Mouse (Mus musculus) cerebral cortex, adult 2 months (tissue): Measurements from ENCODE around the gene Ssbp4.

Experiments
- WGBS: fragments of 180-500 bp; shearing (Covaris S2); methylation state at CpG from one replicate; pipeline ENCODE4 v1.1.7; 2018; 5-methylcytosine and 5-hydroxymethylcytosine counted together

The Ssbp4 gene

GRCm38 (mm10) chr8:70608749-70609367, at the start of gene Ssbp4:
Gene Ssbp4, minus strand, starts transcription at chr8:70608872.
- 5% methylated on average over 26 of the region's 26 CpGs for WGBS

DNA sequence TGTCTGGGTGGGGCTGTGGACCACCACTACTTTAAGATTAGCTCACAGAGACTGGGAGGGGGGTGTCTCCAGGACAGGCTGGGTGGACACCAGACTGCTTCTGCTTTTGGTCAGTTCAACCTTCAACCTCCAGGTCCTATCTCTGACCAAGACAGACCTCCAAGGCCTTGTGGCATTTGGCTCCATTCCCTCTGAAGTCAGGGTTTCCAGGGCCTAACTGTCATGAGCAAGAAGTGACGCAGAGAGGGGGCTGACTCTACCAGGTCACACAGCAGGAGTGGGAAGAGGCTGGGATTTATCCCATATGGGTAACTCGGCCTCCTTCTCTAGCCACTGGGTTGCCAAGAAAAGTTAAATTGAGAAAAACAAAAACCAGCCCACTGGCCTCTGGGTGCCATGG, 49.1 kb upstream of the Ssbp4 start:
- 72% methylated on average over 2 of the region's 2 CpGs for WGBS

DNA sequence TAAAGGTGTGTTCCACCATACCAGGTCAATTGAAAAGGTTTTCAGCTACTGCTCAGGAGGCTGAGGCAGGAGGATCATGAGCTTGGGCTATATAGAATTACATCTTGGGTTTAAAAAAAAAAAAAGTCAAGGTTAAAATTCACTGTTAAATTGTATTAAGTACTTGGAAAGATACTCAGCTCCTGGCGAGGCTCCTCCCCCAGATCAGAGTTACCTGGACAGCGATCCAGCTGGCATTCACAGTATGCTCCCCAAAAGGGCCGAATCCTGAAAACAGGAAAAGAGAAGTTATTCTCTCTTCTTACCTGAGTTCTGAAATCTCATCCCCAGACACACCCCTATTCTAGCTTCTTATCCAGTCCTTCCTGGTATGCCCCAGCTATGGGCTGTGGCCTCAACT, 48.5 kb upstream of the Ssbp4 start:
- 97% methylated on average over 3 of the region's 3 CpGs for WGBS

GRCm38 (mm10) chr8:70656193-70656790, 47.6 kb upstream of the Ssbp4 start:
- WGBS, result 62% methylated on average over 13 of the region's 13 CpGs

DNA sequence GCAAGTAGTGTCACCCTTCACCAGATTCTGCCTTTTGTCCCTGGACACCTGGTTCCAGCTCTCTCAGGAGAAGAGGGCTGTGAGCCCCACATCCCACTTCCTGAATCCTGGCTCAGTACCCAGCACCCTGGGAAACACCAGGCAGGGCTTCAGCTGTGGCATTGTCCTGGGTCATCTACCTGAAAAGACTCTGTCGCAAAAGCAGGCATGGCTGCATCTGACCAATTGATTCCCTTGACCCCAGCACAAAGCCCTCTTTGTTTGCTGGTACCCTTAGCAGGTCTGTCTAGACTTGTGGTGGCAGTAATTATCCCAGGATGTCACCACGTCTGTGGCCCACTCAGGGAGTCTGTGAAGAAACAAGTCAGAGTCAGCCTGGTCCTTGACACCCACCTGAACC, 46.8 kb upstream of the Ssbp4 start:
- 68% methylated on average over 2 of the region's 2 CpGs for WGBS

DNA sequence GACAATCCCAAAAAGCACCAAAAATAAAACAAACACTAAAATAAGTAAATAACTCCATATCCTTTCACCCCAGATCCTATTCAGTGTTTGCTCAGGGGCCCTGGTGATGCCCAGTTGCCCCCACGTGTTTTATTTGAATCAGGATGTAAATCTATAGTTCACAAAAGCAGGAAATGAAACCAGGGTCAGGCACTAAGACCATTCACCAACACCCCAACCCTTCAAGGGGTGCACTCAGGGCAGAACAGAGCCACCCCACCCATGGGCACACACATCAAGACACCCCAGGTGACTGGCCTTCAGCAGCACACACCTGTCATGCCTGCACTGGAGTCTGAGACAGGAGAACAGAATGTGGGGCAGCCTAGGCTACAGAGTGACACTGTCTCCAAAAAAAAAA, 45.4 kb upstream of the Ssbp4 start:
- 81% methylated on average over 1 of the region's 1 CpGs for WGBS

DNA sequence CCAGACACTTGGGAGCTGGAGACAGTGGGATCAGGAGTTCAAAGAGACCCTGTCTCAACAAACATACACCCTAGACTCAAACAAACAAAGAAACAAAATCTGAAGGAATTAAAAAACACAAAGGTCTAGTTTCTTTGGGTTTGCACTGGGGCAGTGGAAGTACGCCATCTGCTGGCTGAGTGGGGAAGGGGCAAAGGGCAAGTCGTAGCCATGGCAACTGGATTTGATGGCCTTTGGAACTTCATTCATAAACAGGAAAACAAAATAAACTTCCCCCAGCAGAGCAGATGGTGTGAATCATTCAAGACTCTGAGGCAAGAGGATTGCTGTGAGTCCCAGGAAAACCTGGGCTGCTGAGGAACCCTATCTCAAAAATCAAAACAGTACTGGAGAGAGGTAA, 44.6 kb upstream of the Ssbp4 start:
- 47% methylated on average over 2 of the region's 2 CpGs for WGBS

DNA sequence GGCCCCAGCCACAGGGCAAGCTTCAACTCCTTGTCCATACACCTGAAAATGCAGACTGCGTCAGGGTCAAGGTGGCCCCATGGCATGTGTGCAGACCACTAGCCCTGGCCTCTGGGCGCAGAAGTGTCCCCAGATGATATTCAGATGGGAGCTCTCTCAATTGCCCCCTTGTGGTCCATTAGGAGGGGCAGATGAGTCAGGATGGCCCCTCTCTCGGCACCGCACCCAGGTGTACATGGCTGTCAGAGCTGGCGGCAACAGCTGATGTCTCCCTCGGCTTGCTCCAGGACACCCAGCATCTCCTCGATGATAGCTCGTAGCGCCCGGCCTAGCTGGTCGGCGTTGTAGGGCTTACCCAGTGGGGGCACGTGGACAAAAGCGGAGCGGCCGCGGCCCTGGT, 41.7 kb upstream of the Ssbp4 start:
- WGBS, result 96% methylated on average over 17 of the region's 17 CpGs

DNA sequence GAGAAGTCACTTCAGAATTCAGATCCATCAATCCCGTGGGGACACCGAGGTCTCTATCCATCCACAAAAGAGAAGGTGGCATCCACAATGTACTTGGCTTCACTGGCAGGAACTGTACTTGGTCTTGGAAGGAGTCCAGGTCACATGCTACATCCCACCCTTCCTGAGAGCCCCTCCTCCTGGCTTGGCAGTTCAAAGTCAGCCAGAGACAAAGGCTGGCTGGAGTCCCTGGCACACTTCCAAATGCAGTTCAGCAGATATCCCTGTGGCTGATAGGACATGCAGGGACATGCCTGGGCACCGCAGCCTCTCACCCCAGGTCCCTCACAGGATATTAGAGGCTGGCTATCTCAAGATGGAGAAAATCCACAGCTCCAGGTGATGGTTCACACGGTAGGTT, 40.7 kb upstream of the Ssbp4 start:
- WGBS, result 41% methylated on average over 4 of the region's 4 CpGs

- WGBS, result 71% methylated on average over 3 of the region's 3 CpGs
Measured at GRCm38 (mm10) chr8:70648921-70649320, 40.2 kb upstream of the Ssbp4 start.

DNA sequence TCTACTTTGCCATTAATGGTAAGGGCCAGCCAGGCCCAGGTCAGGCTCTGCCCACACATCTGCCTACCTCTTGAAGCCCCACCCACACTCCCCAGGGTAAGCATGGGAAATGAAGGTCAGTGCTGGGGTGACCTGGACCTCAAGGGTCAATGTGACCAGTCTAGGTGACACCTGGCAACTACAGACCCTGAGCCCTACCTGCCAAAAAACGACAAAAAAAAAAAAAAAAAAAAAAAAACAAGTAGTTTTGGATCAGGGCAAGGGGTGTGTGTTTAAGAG, 39.4 kb upstream of the Ssbp4 start:
- 59% methylated on average over 1 of the region's 1 CpGs for WGBS

- 77% methylated on average over 8 of the region's 8 CpGs for WGBS
Measured at GRCm38 (mm10) chr8:70647343-70648163, 38.9 kb upstream of the Ssbp4 start.

GRCm38 (mm10) chr8:70646369-70646768, 37.7 kb upstream of the Ssbp4 start:
- WGBS, result 85% methylated on average over 6 of the region's 6 CpGs

DNA sequence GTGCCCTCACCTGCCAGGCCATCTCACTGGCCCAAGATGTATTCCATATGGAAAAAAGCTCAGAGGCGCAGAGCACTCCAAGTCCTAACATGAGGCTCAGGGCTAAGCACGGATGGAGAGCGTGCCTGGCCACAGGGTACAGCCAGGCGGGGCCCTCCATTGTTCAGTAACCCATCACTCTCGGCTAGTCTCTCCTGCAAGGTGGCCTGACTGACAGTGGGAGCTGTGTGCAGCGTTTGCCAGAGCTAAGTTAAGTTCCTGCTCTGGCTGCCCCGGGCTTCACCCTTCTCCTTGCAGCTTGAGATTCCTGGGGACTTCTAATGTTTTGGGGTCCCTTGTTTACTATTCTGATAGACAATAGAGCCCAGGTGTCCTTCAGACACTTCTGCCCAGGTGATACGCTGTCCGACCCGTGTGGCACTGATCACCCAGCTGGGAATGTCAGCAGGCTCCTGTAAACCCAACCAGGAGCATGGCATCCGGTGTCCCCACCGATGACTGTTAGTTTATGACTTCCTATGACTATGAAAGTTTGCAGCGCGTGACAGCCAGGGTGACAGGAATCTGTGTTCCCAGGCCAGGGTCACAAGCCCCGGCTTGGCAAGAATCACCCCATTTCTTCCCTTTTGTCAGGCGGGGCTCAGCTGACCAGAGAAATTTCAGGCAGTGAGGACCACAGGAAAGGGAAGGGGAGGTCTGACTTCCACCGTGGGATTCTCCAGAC, 37.0 kb upstream of the Ssbp4 start:
- WGBS, result 60% methylated on average over 17 of the region's 17 CpGs

DNA sequence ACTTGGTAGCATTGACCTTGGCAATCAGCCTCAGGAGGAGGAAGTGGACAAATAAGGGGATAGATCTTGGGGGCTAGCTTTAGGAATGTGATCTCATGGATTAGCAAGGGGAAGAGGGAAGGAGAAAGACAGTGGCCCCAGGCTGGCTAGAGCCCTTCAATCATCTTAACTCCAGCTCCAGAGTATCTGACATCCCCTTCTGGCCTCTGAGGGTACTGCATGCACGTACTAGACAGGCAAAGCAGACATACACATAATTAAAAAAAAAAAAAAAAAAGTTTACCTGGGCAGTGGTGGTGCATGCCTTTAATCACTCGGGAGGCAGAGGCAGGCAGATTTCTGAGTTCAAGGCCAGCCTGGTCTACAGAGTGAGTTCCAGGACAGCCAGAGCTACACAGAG, 35.4 kb upstream of the Ssbp4 start:
- 90% methylated on average over 2 of the region's 2 CpGs for WGBS

GRCm38 (mm10) chr8:70643019-70643418, 34.3 kb upstream of the Ssbp4 start:
- 73% methylated on average over 3 of the region's 3 CpGs for WGBS

- WGBS, result 86% methylated on average over 9 of the region's 9 CpGs
Measured at GRCm38 (mm10) chr8:70638752-70639151, 30.1 kb upstream of the Ssbp4 start.

GRCm38 (mm10) chr8:70636838-70637237, 28.2 kb upstream of the Ssbp4 start:
- WGBS, result 82% methylated on average over 8 of the region's 8 CpGs

DNA sequence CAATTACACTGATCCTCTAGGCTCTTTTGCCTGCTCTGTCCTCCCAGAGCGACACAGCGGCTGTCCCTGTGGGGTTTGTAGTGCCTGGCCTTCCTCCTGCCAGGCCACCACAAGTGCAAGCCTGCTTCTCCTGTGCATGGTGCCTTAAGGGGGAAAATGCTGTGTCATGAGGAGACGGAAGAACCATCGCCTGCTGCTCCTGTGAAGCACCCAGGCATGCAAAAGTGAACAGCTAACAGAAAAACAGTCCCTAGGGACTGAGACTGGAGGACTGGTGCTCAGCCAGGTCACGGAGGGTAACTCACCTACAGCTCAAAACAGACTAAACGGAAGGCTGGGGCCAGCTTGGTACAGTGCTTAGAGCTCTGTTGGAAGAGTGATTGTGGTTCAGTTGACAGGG, 26.9 kb upstream of the Ssbp4 start:
- 84% methylated on average over 6 of the region's 6 CpGs for WGBS

DNA sequence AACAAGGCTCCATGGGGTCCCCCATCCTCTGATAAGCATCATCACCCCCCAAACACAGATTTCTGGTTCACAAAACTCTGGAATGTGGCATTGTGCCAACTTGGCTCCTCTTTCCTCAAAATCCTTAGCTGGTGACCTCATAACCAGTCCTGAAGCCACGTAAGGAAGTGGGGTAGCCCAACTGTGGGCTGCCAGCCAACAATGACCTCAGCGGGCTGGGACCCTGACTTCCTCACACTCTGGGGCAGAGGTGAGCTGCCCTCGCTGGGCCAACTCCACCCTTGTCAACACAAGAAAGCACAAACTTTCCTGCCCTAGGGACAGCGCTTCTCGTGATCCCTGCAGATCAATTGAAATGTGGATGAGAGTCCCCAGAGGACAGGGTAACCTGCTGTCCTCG, 25.4 kb upstream of the Ssbp4 start:
- WGBS, result 56% methylated on average over 6 of the region's 6 CpGs

GRCm38 (mm10) chr8:70632346-70632892, 23.7 kb upstream of the Ssbp4 start, which contains the start of gene Gdf15:
Gene Gdf15, minus strand, starts transcription at chr8:70632456.
- 93% methylated on average over 6 of the region's 6 CpGs for WGBS

- WGBS, result 25% methylated on average over 24 of the region's 24 CpGs
Measured at GRCm38 (mm10) chr8:70631436-70631835, 22.8 kb upstream of the Ssbp4 start.
